Mouse (Mus musculus) urinary bladder, postnatal 36 days (tissue): ENCODE results near the gene Csn1s2a.
"Not testable (repeated sequence)": the region's sequence is repeated elsewhere in the genome, so short reads cannot be mapped to it uniquely, and the experiment has no call there.

Experiments used
- DNase-seq, 2 experiments: peaks; one replicate each; pipeline ENCODE4 v3.0.0; 2022; ENCODE audit warnings: low spot score in 2 of 2, mixed read lengths in 1 of 2

The Csn1s2a gene

DNA sequence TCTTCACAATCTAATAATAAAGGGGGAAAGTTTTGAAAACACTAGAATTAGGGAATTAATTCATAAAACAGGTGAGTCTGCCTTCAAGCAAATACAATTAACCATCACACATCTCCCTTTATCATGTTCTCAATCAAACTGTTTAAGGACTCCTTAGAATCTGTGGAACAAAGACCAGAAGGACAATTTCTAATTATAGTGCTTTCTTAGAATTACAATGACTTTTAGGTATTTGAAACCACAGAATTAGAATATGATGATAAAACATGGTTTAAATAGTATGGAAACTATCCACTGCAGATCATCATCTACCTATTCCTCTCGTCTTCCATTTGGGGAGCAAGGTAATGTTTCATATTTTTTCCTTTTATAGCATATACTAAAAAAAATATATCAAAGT lies at the start of gene Csn1s2a:
Csn1s2a (plus strand) TSS at position 301 of the 400 bp plus-strand sequence.
- DNase-seq, result no peak

DNA sequence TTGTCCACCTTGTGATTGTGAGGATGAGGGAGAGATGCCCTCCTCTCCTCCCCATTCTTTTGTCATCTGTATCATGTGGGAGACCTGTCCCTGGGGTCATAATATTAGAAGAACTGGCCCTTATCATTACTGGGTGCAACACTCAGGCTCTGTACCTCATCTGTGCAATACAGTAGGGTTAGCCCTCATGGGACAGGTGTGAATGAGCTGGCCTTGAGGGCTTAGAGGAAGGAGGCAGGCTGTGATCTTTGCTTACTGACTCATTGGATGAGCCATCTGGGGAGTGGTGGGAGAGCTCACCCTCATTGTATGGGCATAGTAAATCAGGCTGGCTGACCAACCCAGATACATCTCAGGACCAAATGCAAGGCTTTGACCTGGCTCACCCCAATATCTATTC lies 39.5 kb upstream of the Csn1s2a start:
- DNase-seq, result no peak

DNA sequence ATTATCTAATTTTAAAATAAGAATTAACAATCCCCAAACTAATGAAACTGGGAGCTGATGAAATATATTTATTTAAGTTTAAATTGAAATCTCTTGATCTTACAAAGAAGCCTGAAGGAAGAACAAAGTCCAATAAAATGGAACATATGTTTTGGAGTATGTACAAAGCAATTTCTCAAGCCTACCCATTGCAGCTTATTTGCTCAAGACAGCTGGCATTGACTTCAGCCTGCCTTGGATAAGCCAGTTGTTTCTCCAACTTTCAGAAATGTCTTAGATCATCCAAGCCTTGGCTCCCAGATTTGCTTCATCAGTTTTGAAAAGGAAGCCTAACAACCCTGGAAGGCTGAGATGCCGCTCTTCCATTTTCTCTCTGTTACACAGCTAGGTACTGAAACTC lies 20.9 kb upstream of the Csn1s2a start:
- DNase-seq, result no peak

DNA sequence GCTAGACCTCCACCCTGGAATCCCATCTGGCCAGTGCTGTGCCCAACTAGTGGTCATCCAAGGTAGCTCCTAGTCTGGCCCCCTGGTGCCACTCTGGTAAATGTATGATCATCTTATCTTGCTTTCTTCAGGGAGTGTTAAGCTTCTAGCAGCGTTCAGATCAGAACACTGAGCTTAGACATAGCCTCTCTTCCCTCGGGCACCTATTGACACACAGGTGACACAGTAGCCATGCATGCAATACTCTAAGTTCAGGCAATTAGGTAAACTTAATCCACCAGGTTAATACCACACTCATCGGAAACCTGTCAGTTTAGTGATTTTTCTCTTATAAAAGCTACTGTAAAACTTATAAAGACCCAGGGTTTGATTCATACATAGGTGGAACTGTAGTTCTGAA lies 9.8 kb upstream of the Csn1s2a start:
- DNase-seq, result no peak

DNA sequence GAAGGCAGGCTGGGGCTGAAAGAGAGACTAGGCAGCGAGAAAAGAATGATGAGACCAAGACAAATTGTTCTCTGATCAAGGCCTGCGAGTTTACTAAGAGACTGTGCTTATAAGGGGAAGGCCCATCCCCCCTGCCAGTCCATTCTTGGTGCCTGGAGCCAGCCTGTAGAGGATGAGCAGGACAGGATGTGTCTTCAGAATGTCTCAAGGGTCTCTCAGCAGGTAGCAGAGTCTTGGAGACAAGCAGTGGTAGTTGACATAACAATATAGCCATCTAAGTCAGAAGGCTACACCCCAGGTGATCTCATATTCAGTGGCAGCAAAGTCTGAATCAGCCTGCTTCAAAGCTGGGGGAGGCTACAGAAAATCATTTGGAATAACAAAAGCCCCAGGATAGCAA lies 2.2 kb upstream of the Csn1s2a start:
- not testable (repeated sequence) for DNase-seq

DNA sequence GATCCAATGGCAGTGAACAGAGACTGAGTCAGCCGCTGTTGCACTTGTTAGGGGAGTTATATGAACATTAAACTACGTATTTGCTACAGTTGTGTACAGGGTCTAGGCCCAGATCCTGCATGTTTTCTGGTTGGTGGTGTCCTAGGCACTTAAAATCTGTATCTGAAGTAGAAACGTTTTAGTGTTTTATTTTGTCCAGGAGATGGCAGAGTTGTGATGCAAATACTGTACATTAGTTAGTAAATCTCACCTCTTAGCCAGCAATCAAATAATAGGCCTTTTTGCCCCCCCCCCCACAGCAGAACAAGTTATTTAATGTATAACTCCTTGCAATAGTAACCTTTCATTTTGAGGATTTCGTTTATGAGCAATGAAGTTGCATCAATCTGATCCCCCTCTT lies 8.4 kb downstream of the Csn1s2a start:
- no peak for DNase-seq

DNA sequence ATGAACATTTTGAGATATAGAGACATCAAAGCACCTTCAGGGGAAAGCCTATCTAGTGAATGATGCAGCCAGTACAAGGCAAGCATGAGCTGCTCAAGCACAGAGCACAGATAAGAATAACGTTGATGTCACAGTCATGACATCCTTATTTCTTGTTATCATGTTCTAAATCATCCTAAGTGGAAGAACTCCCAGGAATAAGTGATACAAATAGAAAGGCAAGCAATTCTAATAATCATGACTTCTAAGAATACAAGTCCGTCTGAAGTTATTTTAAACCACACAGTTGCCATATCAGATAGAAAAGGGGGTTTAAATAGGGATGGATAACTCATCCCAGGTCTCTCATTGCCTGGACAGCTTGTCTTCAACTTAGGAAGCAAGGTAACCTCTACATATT lies 33.4 kb downstream of the Csn1s2a start, which contains the start of gene Csn1s2b:
Csn1s2b (plus strand) TSS at position 301 of the 400 bp plus-strand sequence.
- no peak for DNase-seq

DNA sequence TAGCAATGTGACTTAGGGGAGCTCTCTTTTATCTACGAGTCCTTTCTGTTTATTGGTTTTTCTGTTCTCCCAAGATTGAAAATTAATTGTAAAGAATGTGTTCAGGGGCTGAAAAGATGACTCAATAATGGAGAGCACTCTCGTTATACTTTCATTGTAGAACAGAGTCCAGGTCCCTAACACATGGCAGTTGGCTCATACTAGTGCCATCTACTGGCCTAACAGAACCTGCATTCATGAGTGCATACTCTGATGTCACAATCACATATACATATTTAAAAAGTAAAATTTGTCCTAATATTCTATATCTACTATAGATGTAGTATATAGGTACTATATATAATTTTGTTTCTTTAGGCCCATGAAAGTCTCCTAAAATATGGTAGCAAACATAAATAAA lies 34.9 kb downstream of the Csn1s2a start:
- DNase-seq, result no peak

DNA sequence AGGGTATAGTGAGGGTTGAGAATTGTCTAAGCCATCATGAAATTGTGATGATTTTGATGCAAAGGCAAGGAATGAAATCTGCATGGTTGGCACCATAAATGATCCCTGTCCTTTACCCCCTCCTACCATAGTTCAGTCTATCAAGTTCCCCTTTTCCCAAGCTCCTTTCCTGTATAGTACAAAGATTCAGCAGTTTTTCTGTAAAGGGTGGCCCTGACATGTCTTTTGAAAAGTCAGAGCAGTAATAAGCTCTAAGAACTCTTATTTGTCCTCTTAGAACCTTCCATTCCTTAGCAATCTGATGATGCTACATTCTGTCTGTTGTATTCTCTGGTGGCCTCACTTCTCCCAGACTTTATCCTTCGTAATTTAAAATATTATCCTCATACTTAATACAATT lies 51.0 kb downstream of the Csn1s2a start, which contains the start of gene Prr27:
Prr27 (plus strand) TSS at position 301 of the 400 bp plus-strand sequence.
- DNase-seq, result no peak
